Mouse (Mus musculus): Measurements from ENCODE around the gene Tle3.

Tle3 gene

DNA sequence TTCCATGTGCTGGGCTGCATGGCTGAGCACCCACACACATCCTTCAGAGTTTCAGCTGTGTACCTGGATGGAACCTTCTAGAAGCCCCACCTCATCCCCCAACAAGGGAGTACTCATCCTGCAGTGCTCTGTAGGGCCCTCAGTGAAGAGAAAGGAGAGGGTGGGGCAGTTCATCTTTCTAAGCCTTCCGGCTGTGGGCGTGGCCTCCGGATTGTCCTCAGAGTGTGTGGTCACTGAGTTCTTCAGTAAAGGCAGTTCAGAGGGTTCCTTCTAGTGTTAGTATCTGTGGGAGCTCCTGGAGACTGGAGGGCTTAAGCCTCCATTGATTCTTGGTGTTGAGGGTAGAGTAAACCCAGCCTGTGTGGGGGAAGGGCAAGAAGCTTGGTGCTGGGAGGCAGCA is 22.9 kb downstream of the Tle3 start:
- no peak for DNase-seq (ENCODE audit: low spot score in 2 of 2)

DNA sequence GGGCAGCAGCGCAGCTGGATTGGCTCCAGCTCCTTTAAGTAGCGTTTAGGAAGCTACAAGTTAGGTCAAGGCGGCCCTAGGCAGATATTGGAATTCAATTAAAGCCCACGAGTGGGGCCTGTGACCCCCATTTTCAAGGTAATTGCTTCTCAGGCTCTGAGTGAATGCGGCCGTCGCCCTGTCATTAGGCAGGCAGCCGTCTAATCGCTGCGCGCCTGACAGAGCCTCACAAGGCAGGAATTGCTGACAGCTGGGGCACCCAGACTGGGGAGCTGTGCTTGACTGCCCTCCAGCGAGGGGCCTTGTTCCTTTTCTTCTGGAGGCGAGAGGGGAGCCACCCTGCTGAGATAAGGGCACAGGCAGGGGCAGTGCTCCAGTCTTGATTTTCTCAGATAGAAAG is 24.3 kb downstream of the Tle3 start:
- no peak for DNase-seq (ENCODE audit: low spot score in 2 of 2)

DNA sequence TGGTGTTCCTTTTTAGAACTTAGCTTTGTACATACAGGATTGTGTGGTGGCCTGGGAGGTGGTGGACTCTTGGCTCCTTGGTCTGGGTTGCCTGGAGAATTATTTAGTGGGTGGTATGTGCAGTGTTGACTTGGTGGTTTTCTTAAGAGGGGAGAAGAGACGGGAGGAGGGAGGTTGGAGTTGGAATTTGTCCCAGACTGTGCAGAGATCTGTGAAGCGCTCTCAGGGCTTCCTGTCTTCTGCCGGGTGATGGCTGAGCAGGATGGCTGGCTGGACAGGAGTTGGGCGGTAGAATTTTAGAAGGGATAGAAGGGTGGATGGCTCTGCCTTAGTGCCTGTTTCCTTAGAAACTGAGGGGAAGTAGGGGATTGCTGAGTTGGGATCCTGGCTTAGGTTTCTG is 25.0 kb downstream of the Tle3 start:
- DNase-seq (ENCODE audit: low spot score in 2 of 2): no peak

DNA sequence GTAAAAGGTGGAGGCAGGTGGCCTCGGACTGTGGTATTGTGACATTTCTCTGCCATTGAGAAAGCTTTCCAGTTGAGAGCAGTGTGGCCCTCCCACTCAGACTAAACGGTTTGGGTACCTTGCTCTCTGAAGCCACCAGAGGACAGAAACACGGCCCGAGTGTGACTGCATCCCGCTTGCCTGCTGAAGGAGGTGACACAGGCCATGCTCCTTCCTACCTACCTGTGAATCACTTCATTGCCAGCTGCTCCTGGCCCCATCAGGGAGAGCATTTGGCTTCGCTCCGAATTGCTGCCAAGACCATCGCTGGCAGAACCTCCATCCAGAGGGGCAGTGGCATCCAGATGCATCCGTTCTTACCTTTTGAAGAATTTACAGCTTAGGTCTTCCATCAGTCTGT is 26.0 kb downstream of the Tle3 start:
- DNase-seq (ENCODE audit: low spot score in 2 of 2): no peak

DNA sequence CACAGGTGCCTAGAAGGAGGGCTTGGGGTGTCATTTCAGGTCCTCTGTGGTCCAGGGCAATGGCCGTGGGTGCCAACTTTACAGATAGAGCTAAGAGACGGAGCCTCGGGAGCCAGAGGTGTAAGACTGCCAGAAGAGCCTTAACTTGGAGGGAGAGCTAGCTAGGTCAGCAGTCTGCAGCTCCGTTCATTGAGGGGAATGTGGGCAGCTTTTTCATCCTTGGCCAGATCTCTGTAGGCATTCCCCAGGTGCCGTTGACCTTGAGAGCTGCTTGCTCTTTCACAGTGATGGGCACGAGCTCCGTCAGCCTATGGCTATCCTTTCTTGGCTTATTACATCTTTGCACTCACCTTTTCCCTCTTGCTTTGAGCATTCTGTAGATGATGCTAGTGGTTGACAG is 28.0 kb downstream of the Tle3 start:
- DNase-seq (ENCODE audit: low spot score in 2 of 2): no peak

DNA sequence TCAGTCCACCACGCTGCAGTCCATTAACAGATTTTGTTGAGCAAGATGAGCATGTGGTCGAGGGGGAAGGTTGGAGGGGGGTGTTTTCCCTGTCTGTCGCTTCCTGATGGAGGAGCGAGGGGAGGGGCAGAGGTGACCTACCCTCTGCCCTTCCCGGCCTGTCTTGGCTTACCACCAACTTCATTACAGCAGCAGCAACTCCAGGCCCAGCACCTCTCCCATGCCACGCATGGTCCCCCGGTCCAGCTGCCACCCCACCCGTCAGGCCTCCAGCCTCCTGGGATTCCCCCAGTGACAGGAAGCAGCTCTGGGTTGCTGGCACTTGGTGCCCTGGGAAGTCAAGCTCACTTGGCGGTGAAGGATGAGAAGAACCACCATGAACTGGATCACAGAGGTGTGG is 29.5 kb downstream of the Tle3 start:
- no peak for DNase-seq (ENCODE audit: low spot score in 2 of 2)

DNA sequence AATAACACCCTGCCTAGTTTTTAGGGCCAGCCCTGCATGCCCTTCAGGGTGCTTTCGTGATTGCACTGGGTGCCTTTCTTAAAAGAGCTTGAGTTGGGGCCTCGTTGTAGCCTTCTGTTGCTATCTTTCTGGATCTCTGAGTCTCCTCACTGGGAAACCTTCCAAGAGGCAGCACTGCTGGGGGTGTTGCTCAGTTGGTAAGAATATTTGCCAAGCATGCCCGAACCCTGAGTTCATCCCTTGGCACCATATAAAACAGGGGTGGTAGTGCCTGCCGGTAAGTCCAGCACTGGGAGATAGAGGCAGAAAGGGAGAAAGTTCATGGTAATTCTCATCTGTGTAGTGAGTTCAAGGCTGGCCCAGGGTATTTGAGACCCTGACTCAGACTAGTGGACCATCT is 30.1 kb downstream of the Tle3 start:
- no peak for DNase-seq (ENCODE audit: low spot score in 2 of 2)

DNA sequence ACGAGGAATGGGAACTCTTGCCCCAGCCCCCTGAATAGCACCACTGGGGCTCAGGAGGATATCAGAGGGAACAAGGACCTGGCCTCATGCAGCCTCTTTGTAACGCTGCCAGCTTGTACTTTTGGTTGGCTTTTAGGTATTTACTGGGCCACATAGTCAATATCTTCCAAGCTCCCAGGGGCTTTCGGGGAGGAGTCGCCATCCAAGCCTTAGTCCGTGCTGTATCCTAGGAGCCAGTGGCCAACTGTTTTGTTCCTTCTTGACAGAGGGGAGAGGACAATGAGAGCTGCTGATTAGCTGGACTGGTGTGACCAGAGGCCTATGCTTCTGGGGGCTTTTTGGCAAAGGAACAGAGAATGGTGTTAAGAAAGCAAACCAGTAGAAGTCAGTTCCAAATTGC is 30.6 kb downstream of the Tle3 start:
- DNase-seq (ENCODE audit: low spot score in 2 of 2): no peak

DNA sequence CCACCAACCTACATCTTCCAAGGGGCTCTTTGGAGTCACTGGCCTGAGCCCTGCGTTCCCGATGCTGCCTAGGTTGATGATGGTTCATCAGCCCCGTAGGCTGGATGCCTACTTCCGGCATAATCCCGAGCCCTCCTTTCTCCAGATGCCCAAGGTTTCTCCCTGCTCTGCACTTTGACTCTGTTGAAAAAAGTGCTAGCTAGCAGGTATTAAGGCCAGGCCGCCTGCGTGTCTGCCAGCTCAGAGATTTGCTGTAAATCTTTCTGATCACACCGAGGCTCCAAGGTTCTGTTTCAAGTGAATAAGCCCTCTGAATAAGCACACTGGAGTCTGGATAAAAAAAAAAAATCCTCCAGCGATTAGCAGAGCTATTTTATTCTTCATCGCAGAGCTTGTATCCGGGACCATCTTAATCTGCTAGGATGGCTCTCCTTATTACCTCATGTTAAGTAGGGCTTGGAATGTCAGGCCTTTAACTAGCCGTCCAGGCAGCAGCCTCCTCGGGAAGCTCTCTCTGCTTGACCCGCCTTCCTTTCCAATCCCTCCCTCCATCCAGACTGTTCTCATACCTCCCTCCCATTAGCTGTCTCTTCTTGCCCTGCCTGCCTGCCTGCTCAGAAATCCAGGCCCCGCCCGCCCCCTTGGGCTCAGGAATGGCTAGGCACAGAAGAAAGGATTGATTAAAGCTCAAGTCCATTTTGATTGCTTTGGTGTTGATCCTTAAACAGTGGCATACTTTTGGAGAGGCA is 31.9 kb downstream of the Tle3 start:
- no peak for DNase-seq (ENCODE audit: low spot score in 2 of 2)

DNA sequence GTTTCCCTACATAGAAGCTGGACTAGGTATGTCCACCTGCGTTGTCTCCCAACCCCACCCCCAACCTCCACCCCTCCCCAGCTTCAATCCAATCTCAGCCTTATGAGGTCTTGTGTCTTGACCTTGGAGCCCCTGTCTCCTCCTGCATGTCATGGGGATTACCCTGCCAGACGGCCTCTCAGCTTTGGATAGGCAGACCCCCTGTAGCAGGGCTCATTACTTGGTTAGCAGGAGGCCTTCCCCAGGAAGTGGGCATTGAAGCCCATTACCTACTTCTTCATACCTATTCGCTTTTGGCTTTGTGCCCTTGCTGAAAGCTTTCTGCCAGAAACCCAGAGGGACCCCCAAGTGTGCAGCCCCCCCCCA is 32.4 kb downstream of the Tle3 start:
- DNase-seq (ENCODE audit: low spot score in 2 of 2): no peak

DNA sequence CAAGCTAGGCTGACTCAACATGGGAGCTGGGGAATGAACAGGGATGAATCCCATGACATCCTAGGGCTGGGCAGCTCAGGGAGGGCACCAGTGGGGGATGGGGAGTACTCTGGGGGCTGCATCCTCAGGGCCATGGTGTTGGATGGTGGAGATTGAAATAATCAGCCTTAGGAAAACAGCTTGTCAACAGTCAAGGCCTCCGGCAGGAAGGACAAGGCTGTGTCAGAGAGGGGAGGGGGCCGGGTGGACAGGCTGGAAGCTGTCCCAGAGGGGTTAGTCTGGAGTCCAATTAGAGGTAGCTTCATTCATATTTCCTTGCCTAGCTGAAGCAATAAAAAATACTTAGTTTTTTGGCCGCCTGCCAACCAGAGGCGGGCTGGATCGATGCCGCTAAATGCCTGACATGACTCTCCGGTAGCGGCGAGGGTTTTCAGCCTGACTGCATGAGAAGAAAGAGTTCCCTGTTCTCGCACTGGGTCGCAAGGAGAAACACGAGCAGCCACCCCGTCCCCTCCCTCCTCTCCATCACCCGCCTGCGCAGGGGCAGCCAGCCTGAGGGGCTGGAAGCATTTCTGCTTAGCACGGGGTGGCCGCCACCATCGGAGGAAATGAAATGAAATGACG is 32.9 kb downstream of the Tle3 start:
- peak; percentile 91 to 93 for DNase-seq (ENCODE audit: low spot score in 2 of 2)

DNA sequence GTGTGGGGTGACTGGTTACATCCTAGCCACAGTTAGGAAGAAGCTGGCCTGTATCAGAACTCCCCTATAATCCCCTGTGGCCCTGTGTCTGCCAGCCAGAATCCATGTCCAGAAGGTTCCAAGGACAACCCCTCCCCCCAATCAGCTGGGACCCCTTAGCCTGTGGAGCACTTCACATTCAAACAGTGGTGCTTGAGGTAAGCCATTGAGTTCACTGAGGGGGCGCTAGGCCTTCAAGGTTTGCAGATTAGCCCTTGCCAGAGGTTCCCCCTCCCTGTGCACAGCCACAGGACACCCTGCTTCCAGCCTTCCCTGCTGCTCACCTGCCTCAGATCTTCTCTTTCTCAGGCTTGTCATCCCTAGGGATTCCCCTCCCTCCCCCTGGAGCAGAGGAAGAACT is 34.2 kb downstream of the Tle3 start:
- no peak for DNase-seq (ENCODE audit: low spot score in 2 of 2)

DNA sequence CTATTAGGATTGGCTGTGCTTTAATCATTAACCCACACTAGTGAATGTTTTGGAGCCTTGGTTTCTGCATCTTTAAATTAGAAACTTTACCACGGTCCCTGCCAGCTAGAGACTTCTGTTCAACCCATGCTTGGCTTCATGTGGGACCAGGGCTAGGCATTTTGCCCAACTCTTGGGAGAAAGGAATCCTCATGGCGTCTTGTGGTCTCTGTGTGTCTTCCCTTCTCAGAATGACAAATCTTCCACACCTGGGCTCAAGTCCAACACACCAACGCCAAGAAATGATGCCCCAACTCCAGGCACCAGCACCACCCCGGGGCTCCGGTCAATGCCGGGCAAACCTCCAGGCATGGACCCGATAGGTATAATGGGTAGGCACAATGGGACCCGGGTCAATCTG is 36.9 kb downstream of the Tle3 start:
- peak; percentile 62 to 65 for DNase-seq (ENCODE audit: low spot score in 2 of 2)

DNA sequence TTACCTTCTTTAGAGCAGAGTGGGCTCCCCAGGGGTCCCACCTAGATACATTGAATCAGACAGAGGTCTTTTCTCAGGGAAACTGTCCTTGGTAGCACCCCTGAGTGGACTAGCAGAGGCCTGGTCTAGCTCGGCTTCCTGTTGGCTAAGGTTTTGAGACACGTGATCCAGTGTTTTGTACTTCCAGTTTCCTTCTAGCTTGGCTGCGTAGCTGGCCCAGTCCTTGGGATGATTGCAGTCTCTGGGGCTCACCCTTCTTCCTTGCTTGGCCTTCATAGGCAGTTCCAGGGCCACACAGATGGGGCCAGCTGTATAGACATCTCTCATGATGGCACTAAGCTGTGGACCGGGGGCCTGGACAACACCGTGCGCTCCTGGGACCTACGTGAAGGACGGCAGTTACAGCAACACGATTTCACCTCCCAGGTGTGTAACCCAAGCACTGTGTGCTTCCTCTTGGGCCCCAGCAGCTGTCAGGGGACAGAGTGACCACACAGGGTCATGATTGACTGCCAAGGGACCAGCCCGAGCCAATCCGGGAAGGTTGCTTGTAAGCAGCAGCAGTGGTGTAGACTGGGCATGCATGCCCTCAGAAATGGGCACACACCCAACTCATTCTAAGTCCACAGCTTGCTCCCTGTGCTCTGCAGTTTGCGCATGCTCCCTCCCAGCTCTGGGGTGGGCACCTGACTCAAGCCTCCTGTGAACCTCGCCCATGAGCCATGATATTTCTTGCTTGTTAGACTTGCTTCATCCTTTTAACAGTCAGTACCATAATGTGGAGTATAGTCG is 41.7 kb downstream of the Tle3 start:
- DNase-seq (ENCODE audit: low spot score in 2 of 2): no peak

DNA sequence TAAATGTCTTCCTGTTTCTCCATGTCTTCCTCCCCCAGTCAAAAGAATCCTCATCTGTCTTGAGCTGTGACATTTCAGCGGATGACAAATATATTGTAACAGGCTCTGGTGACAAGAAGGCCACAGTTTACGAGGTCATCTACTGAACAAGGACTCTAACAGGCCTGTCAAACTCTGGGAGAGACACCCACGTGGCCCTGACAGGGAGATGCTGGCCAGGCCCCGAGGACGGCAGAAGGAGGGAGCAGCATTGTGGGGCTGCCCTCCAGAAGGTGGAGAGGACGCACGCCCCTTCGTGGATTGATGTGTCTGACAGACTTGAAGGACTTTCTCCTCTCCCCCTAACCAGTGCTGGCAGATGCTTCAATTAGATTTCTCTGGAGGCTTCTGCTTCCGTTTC is 44.4 kb downstream of the Tle3 start:
- no peak for DNase-seq (ENCODE audit: low spot score in 2 of 2)

DNA sequence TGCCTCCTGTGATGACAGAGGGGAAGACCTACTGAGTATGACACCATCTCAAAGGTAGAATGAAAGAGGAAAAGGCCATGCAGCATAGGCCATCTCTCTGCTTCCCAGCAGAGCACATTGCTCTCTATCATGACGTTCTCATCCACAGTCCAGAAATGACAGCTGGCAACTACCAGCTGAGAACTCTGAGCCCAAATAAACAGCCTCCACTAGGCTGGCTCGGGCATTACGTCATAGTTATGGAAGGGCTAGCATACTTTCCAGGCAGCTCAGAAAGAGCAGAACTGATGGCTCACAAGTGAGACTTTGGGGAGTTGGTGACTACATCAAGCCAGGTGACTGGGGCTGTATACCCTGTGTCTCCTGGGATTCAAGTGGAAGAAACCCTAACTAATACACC is 49.5 kb downstream of the Tle3 start:
- no peak for DNase-seq (ENCODE audit: low spot score in 2 of 2)

DNA sequence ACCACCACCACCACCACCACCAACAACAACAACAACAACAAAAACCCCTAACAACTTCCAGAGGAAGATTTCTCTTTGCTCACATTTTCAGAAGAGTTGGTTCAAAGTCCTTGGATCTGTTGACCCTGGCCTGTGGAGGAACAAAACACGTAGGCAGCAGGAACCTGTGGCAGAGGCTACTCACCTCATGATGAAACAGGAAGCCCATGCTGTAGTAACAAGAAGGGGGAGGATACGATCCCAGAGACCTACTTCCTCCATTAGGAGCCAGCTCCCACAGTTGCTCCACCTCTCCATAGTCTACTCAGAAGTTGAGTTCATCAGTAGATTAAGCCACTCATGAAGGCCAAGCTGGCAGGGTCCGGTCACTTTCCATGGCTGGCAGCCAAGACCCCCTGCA is 52.1 kb downstream of the Tle3 start:
- DNase-seq (ENCODE audit: low spot score in 2 of 2): no peak

DNA sequence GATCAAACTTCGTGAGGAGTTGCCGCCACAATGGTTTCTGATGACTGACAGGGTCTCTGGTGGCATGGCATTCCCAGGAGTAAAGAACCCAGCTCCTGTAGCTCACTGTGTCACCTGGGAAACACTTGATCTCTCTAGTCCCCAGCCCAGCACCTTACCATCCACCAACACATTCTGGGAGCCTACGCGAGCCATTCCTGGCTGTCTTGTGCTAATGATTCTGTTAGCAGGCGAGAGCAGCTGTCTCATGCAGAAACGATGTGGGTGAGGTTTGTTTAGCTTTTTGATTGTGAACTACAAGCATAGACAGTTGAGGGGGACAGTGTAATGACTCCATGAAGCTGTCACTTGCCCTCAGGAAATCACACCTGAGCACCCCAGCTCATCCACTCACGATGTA is 54.3 kb downstream of the Tle3 start:
- DNase-seq (ENCODE audit: low spot score in 2 of 2): no peak

DNA sequence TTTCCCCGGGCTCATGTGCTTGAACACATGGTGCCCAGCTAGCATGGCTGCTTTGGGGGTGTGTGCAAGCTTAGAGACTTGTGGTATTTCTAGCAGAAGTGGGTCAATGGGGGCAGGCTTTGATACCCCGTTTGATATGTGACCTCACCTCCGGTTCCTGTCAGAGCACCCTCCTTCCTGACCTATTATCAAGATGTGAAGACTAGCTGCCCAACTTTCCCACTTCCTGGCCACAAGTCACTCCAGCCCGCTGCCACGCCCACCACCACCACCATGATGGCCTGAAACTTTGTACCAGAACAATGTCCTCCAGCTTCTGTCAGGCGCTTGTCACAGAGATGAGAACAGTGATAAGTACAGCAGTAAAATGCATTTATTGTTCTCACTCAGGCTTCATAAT is 54.9 kb downstream of the Tle3 start:
- DNase-seq (ENCODE audit: low spot score in 2 of 2): no peak

DNA sequence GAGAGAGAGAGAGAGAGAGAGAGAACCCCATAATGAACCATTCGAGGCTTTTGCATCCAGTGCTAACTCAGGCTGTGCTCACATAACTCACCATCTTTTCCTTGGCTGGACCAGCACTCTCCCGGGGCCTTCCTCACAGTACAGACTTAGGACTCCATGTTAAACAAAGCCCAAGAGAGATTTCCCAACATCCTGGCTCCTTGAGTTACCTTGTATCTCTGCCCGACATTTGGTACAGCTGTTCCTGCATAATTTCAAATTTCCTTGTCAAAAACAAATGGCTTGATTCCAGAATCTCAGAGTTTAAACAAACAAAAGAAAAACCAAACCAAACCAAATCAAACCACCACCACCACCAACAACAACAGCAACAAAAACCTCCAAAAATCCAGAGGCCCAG is 55.7 kb downstream of the Tle3 start:
- no peak for DNase-seq (ENCODE audit: low spot score in 2 of 2)

DNA sequence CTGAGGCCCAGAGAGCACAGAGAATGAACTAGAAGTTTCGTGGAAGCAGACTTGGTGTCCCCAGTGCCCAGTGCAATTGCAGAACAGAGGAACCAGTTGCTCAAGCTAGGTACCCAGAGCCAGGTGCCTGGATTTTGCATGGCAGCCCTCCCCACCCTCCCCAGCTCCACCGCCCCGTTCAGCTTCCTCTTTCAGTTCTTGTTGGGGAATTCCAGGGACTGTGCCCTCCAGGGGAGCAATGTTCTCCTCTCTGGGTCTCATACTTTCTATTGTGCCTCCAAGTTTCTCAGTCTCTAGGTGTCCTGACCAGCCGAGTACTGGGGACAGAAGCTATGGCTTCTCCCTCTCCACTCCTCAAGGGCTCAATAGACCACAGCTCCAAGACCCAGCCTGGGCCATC is 59.7 kb downstream of the Tle3 start:
- DNase-seq (ENCODE audit: low spot score in 2 of 2): no peak

DNA sequence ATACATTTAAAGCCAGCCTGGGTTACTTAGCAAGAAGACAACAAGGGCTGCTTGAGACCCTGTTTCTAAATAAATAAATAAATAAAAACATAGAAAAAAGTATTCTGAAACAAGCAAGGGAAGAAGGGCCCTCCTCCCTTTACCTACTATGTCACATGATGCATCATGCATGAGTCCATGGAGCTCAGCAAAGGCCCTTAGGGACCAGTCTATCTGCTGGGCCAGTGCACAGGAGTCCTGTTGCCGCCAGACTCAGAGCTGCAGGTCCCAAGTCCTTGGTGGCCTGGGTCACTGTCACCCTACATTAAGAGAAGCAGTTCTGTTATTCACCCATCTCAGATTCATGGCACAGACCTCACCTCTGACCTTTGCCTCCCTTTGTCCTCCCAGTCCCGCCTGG is 61.0 kb downstream of the Tle3 start:
- no peak for DNase-seq (ENCODE audit: low spot score in 2 of 2)

DNA sequence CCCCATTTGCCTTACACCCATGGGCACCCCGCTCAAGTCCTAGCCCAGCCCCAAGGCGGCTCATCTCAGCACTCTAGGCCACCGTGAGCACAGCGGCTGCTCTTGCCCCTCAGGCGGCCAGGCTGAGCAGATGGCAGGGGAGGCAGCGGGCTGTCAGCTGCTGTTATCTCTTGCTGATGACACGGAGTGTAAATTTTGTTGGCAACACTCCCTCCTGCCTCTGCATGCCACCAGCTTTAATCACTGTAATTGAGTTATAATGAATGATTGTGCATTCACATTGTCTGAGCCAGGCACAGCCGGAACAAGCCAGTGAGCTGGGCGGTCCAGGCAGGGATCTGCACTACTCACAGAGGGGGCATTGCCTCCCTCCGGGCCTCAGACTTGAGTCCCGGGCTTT is 61.9 kb downstream of the Tle3 start:
- DNase-seq (ENCODE audit: low spot score in 2 of 2): peak; percentile 56 to 70
